Mouse (Mus musculus) erythroblast, embryonic 14.5 days (primary cell): ENCODE results near the gene Sh3pxd2a. TPM values are rescaled to one million over a fixed set of nuclear protein-coding genes. Genes with fewer than 3 reads are reported as not detected.

ENCODE experiments used
- H3K27me3 ChIP-seq: 2 replicates; pipeline ENCODE4 v1.6.1; 2012; ENCODE audit warnings: inconsistent platforms; ENCODE audit not compliant: control insufficient read depth
- H3K36me3 ChIP-seq: 2 replicates; pipeline ENCODE4 v1.6.1; 2012; ENCODE audit warnings: mild to moderate bottlenecking, inconsistent platforms; ENCODE audit not compliant: control insufficient read depth
- H3K4me1 ChIP-seq: 2 replicates; pipeline ENCODE4 v1.6.1; 2012; ENCODE audit warnings: inconsistent platforms; ENCODE audit not compliant: control insufficient read depth
- H3K4me3 ChIP-seq: replicated peaks from 2 replicates; pipeline ENCODE3; 2012; ENCODE audit warnings: moderate library complexity, mild to moderate bottlenecking, inconsistent platforms
- H3K9me3 ChIP-seq: 2 replicates; pipeline ENCODE4 v1.6.1; 2012; ENCODE audit warnings: low read length, inconsistent platforms, mixed read lengths; ENCODE audit not compliant: control insufficient read depth
- GATA1 ChIP-seq: IDR thresholded peaks from 2 replicates; pipeline ENCODE4 v1.6.1; 2012; ENCODE audit warnings: low read length, inconsistent platforms, mixed read lengths
- TAL1 ChIP-seq: IDR thresholded peaks from 3 replicates; pipeline ENCODE4 v1.6.1; 2012; ENCODE audit warnings: low read length, inconsistent platforms, mixed read lengths
- polyA plus RNA-seq: library from polyadenylated mRNA; stranded (reverse); fragments of >175 nt; gene quantifications from 2 replicates; pipeline ENCODE4 v1.2.3, GENCODE M21; 2012

Gene Sh3pxd2a
- polyA plus RNA-seq, 1 experiment: 0.10 TPM

DNA sequence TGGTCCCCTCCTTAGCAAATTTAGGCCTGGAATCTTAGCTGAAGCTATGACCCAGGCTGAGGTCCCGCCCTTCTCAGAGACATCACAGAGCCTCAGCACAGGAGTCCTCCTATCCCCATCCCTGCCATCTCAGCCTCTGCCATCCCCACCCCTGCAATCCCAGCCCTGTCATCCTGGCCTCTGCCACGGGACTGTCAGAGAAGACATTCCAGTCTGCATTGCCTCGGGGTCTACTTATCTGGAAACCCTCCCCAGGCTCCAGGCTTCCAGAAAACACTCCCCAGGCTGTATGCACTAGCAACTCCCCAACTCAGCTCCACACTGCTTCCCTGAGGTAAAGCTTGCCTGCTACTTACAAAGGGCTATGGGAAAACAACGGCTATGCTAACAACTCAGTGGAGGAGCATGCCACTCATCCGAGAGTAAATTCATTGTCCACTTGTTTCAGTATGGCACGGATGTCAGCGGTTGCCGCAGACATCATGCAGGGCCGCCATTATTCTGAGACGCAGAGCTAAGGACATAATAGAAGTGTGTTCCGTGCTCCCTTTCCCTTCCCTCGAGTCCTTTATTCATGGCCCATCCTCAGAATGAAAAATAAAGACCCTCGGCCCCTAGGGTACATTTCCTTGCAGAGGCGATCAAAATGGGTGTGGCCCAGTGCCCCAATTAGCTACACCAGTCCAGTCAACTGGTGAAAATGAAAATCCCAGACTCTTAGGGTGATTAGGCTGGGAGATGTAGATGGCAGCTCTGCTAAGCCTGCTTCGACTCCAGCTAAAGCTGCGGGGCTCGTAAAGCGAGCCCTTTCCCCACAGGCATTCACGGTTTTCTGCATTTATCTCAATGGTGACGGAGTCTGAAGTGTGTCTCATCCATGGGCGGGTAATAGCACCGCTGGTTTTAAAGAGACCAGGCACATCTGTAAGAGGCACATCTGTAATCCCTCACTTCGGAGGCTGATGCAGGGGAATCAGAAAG is 29.1 kb upstream of the Sh3pxd2a start:
- H3K27me3 ChIP-seq: no peaks in the 10 kb centered on the region
- peaks cover 3% of the 10 kb centered on the region for H3K9me3 ChIP-seq
- H3K4me1 ChIP-seq: no peaks in the 10 kb centered on the region
- no peak overlapping the region for H3K4me3 ChIP-seq
- no peaks in the 10 kb centered on the region for H3K36me3 ChIP-seq
- TF ChIP-seq GATA1 (no peak), TAL1 (no peak)

DNA sequence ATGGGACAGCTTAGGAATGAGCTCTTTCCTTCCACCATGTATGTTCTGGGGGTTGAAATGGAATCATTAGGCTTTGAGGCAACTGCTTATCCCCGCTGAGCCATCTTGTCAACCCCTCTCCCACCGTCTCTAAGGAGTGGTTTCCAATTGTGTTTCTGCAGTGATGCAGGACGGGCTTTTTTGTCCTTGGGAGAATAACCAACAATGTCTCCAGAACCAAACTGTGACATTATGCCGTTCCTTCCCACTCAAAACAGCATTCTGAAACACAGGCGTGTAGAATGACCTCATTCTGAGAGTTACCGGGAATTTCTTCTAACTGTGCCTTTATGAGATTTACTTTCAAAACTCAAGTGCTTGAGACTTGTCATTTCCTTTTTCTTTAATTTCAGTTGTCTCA is 28.2 kb upstream of the Sh3pxd2a start:
- peaks cover 3% of the 10 kb centered on the region for H3K9me3 ChIP-seq
- H3K4me3 ChIP-seq: no peak overlapping the region
- H3K4me1 ChIP-seq: no peaks in the 10 kb centered on the region
- no peaks in the 10 kb centered on the region for H3K36me3 ChIP-seq
- no peak for TF ChIP-seq TAL1
- no peak for TF ChIP-seq GATA1
- H3K27me3 ChIP-seq: no peaks in the 10 kb centered on the region

DNA sequence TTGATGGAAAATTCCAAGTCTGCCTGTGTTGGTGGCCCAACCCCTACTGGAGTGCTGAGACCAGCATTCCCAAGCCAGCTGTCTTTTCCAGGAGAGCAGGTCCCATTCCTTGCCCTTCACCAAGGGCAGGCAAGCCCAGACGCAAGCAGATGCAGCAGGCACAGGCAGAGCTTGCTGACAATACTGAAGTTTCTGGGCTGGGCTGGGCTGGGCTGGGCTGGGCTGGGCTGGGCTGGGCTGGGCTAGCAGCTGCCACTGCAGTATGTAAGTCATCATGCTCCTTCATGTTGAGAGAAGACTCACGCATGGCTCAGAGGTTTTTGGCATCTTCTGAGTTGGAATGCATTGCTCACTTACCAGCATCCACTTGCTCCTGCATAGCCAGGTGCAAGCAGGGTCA is 27.7 kb upstream of the Sh3pxd2a start:
- H3K4me1 ChIP-seq: no peaks in the 10 kb centered on the region
- H3K36me3 ChIP-seq: no peaks in the 10 kb centered on the region
- H3K9me3 ChIP-seq: peaks cover 3% of the 10 kb centered on the region
- TF ChIP-seq GATA1 (no peak), TAL1 (no peak)
- no peak overlapping the region for H3K4me3 ChIP-seq
- no peaks in the 10 kb centered on the region for H3K27me3 ChIP-seq

DNA sequence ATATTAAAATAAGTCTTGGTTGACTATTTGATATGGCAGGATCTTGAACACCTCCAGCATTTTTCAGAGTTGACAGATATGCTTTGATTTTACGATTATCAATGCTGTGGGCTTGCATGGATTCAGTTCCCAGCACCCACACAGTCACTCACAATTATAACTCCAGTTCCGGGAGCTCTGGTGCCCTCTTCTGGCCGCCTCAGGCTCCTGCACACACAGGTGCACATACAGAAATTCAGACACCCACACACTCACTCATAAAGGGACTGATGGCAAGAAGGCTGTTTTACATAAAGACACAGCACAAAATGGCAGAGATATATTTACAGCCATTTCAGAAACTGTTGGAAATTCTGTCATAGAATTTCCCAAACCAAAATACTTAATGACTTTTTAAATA is 25.0 kb upstream of the Sh3pxd2a start:
- TF ChIP-seq GATA1 (no peak), TAL1 (no peak)

DNA sequence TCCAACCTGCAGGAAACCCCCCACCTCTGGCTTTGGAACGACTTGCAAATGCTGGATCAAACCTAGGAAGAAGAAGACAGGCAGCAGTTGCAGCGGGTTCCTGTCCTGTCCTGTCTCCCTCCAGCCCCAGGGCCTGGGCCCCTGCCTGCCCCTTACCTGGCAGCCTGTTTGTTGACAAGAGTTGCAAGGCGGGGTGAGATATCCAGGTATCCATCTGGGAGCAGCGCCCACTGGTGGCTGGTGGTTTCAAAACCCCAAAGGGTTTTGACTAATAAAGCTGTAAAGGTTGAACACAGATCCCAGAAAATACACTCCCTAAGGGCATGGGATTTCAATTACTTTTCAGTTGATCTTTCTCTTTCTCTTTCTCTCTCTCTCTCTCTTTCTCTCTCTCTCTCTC is 24.0 kb upstream of the Sh3pxd2a start:
- Histone ChIP-seq H3K4me1 (no peaks in the 10 kb centered on the region), H3K4me3 (no peak overlapping the region), H3K27me3 (peaks cover 3% of the 10 kb centered on the region), H3K9me3 (peaks cover 3% of the 10 kb centered on the region), H3K36me3 (no peaks in the 10 kb centered on the region)
- TF ChIP-seq GATA1 (no peak), TAL1 (no peak)

More for the DNA sequence above, 25.0 kb upstream of the Sh3pxd2a start:
- Histone ChIP-seq H3K27me3 (peaks cover 2% of the 10 kb centered on the region), H3K4me3 (no peak overlapping the region), H3K36me3 (no peaks in the 10 kb centered on the region), H3K9me3 (peaks cover 3% of the 10 kb centered on the region), H3K4me1 (no peaks in the 10 kb centered on the region)

DNA sequence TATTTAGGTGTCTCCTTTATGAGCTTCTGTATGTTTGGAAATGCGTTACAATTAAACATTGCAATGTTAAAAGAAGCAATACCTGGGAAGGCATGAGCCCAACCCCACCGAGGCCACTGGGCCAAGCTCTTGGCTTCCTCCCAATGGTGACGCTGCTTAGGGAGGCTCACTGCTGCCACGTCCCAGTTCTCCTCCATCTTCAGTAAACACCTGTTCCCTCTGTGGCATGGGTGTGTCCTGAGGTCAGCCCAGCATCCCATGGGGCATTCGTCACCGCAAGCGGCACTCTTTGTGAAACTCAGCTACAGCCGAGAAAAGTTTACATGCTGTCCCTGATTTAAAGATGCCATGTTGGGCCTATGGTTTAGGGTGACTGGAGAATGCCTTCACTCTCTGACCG is 23.4 kb upstream of the Sh3pxd2a start:
- TF ChIP-seq GATA1 (no peak), TAL1 (no peak)
- Histone ChIP-seq H3K4me1 (no peaks in the 10 kb centered on the region), H3K36me3 (no peaks in the 10 kb centered on the region), H3K9me3 (peaks cover 3% of the 10 kb centered on the region), H3K27me3 (peaks cover 3% of the 10 kb centered on the region), H3K4me3 (no peak overlapping the region)

DNA sequence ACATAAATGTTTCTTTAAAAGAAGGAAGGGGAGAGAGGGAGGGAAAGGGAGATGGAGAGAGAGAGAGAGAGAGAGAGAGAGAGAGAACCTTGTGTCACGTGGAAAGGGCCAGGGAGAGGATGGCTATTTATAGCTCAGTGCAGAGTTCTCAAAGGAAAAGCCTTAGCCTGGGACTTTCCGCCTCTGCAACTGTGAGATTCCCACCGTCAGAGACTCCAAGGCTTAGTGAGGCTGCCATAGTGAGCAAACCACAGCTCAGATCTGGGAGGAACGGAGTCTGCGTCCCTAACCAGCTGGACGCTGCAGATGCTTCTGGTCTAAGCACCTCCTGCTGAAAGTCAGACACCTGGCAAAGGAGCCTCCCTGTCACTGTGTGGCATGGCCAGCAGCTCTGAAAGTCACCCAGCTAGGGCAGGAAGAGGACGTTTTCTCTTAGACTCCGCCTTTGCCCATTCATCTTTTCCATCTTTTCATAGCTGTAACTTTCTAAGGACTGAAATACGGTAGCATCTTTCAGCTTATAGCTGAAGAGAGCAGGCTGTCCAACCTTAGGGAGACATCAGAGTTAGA is 21.9 kb upstream of the Sh3pxd2a start:
- H3K4me3 ChIP-seq: no peak overlapping the region
- no peak for TF ChIP-seq TAL1
- TF ChIP-seq GATA1: no peak
- peaks cover 3% of the 10 kb centered on the region for H3K27me3 ChIP-seq
- no peaks in the 10 kb centered on the region for H3K36me3 ChIP-seq
- no peaks in the 10 kb centered on the region for H3K4me1 ChIP-seq
- peaks cover 9% of the 10 kb centered on the region for H3K9me3 ChIP-seq

DNA sequence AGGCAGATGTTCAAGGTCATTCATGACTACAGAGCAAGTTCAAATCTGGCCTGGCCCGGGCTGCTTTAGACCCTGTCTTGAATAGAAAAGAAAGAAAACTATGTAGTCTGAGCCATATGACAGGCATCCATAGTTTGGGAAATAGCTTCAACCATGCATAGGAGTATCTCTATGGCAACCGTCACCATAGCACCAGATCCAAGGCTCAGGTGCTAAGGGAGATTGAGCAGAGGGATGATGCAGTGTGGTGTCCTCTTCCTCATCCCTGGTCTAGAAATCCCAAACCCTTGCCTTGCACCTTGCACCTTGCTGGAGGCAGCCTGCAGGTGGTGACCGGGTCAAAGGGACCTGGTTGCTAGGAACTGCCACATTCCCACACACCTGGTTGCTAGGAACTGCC is 19.9 kb upstream of the Sh3pxd2a start:
- TF ChIP-seq GATA1: no peak
- H3K9me3 ChIP-seq: peaks cover 7% of the 10 kb centered on the region
- H3K36me3 ChIP-seq: no peaks in the 10 kb centered on the region
- H3K4me3 ChIP-seq: no peak overlapping the region
- H3K27me3 ChIP-seq: peaks cover 3% of the 10 kb centered on the region
- H3K4me1 ChIP-seq: no peaks in the 10 kb centered on the region

DNA sequence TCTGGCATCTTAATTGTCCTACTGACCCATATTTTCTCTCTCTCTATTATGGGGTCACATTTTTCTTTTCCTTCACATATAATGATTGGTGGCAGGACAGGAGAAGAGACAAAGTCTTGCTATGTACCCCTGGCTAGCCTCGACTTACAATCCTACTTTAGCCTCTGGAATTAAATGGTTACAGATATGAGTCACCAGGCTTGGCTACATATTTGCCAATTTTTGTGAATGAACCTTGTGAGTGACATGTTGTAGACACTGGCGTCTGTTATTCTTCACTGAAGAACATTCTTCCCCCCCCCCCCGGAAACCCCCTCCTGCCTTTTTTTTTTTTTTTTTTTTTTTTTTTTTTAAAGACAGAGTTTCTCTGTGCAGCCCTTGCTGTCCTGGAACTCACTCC is 19.1 kb upstream of the Sh3pxd2a start:
- Histone ChIP-seq H3K27me3 (peaks cover 3% of the 10 kb centered on the region), H3K9me3 (peaks cover 6% of the 10 kb centered on the region), H3K4me1 (no peaks in the 10 kb centered on the region), H3K4me3 (no peak overlapping the region), H3K36me3 (no peaks in the 10 kb centered on the region)
- TF ChIP-seq GATA1: no peak

DNA sequence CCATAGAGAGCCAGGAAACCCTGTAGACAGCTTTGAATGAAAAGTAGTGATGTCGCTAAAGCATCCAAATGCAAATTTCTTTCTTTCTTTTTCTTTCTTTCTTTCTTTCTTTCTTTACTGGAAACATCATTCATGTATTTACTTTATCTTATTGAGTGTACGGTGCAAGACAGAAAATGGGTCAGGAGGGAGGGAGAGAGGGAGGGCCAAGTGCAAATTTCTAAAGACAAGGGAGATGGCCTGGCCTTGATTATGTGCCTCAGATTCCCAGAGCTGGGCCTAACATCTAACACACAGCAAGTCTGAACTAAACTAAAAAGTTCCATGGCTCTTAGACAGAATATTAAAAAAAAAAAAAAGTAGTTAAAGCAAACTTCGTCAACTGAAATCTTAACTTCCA is 9.3 kb upstream of the Sh3pxd2a start:
- H3K36me3 ChIP-seq: no peaks in the 10 kb centered on the region
- H3K27me3 ChIP-seq: peaks cover 6% of the 10 kb centered on the region
- H3K4me1 ChIP-seq: peaks cover 13% of the 10 kb centered on the region
- H3K4me3 ChIP-seq: no peak overlapping the region
- TF ChIP-seq TAL1: no peak
- no peak for TF ChIP-seq GATA1
- no peaks in the 10 kb centered on the region for H3K9me3 ChIP-seq
